Mouse (Mus musculus) embryonic facial prominence, embryonic 13.5 days (tissue): Measurements from ENCODE around the gene Slc38a6. TPM values are rescaled to one million over a fixed set of nuclear protein-coding genes. Genes with fewer than 3 reads are reported as not detected.

ENCODE experiments used
- ATAC-seq: fragments of 200-750 bp; cut with Nextera tagmentation; 2 replicates; pipeline ENCODE4 v1.8.0; 2017; ENCODE audit warnings: low read depth; ENCODE audit not compliant: insufficient number of reproducible peaks, insufficient read depth, low FRiP score, low TSS enrichment
- H3K27ac ChIP-seq: fragments of 300-500 bp; sonication (generic); 2 replicates; pipeline ENCODE4 v1.5.1; 2015; ENCODE audit warnings: moderate library complexity, mild to moderate bottlenecking, inconsistent platforms
- H3K27me3 ChIP-seq: fragments of 300-500 bp; sonication (generic); 2 replicates; pipeline ENCODE4 v1.6.1; 2015; ENCODE audit warnings: mild to moderate bottlenecking, inconsistent platforms
- H3K36me3 ChIP-seq: fragments of 300-500 bp; sonication (generic); 2 replicates; pipeline ENCODE4 v1.6.1; 2015; ENCODE audit warnings: mild to moderate bottlenecking, inconsistent platforms
- H3K4me1 ChIP-seq: fragments of 300-500 bp; sonication (generic); 2 replicates; pipeline ENCODE4 v1.6.1; 2015; ENCODE audit warnings: inconsistent platforms
- H3K4me2 ChIP-seq: fragments of 300-500 bp; sonication (generic); 2 replicates; pipeline ENCODE4 v1.6.1; 2015; ENCODE audit warnings: moderate library complexity, mild to moderate bottlenecking, inconsistent platforms
- H3K4me3 ChIP-seq: fragments of 300-500 bp; sonication (generic); 2 replicates; pipeline ENCODE4 v1.5.1; 2015; ENCODE audit warnings: mild to moderate bottlenecking, inconsistent platforms
- H3K9ac ChIP-seq: fragments of 300-500 bp; sonication (generic); 2 replicates; pipeline ENCODE4 v1.6.1; 2015; ENCODE audit warnings: mild to moderate bottlenecking, inconsistent platforms
- H3K9me3 ChIP-seq: fragments of 300-500 bp; sonication (generic); 2 replicates; pipeline ENCODE4 v1.6.1; 2016; ENCODE audit warnings: inconsistent platforms
- WGBS: fragments of 180-500 bp; shearing (Covaris S2); methylation state at CpG from one replicate; pipeline ENCODE4 v1.1.7; 2015; ENCODE audit warnings: mixed read lengths; 5-methylcytosine and 5-hydroxymethylcytosine counted together
- polyA plus RNA-seq: library from polyadenylated mRNA; unstranded; fragments of >200 nt; fragmentation: Nextera tagmentation; extraction: Ambion mirVana; gene quantifications from 2 replicates; pipeline ENCODE4 v1.2.1, GENCODE M21; 2015

The Slc38a6 gene
- polyA plus RNA-seq, 1 experiment from 2014 or later: 13.7 TPM

GRCm38 (mm10) chr12:73274921-73275320, 11.7 kb upstream of the Slc38a6 start:
- no peak overlapping the region for H3K27ac ChIP-seq
- no peak overlapping the region for H3K4me2 ChIP-seq
- H3K4me1 ChIP-seq: no peaks in the 10 kb centered on the region
- ATAC-seq: no peak
- peaks cover 49% of the 10 kb centered on the region for H3K36me3 ChIP-seq
- no peaks in the 10 kb centered on the region for H3K27me3 ChIP-seq
- H3K4me3 ChIP-seq: no peak overlapping the region
- H3K9me3 ChIP-seq: peaks cover 4% of the 10 kb centered on the region
- WGBS: 92% methylated on average over 3 of the region's 3 CpGs
- no peak overlapping the region for H3K9ac ChIP-seq

- peak overlapping the region; percentile 61 for H3K4me2 ChIP-seq
- no peaks in the 10 kb centered on the region for H3K9me3 ChIP-seq
- H3K4me3 ChIP-seq: peak overlapping the region; percentile 78
- no peak overlapping the region for H3K27ac ChIP-seq
- no peak for ATAC-seq
- peaks cover 31% of the 10 kb centered on the region for H3K4me1 ChIP-seq
- no peaks in the 10 kb centered on the region for H3K27me3 ChIP-seq
- peak overlapping the region; percentile 86; the same call in 1 of the 2 replicates for H3K9ac ChIP-seq
- WGBS: 63% methylated on average over 8 of the region's 8 CpGs
- H3K36me3 ChIP-seq: peaks cover 9% of the 10 kb centered on the region
Observed at GRCm38 (mm10) chr12:73287609-73288008, 1.0 kb downstream of the Slc38a6 start.

GRCm38 (mm10) chr12:73288626-73289025, 2.0 kb downstream of the Slc38a6 start:
- no peak overlapping the region for H3K4me2 ChIP-seq
- H3K9me3 ChIP-seq: no peaks in the 10 kb centered on the region
- no peak overlapping the region for H3K9ac ChIP-seq
- no peak for ATAC-seq
- H3K36me3 ChIP-seq: peaks cover 12% of the 10 kb centered on the region
- no peak overlapping the region for H3K27ac ChIP-seq
- H3K4me1 ChIP-seq: peaks cover 28% of the 10 kb centered on the region
- no peak overlapping the region for H3K4me3 ChIP-seq
- no peaks in the 10 kb centered on the region for H3K27me3 ChIP-seq
- WGBS: 95% methylated on average over 3 of the region's 3 CpGs

GRCm38 (mm10) chr12:73294884-73295283, 8.3 kb downstream of the Slc38a6 start:
- Histone ChIP-seq H3K27me3 (no peaks in the 10 kb centered on the region), H3K9ac (no peak overlapping the region), H3K36me3 (peaks cover 23% of the 10 kb centered on the region), H3K9me3 (no peaks in the 10 kb centered on the region), H3K27ac (peak overlapping the region; percentile 62; the same call in 1 of the 2 replicates), H3K4me1 (peaks cover 24% of the 10 kb centered on the region), H3K4me3 (no peak overlapping the region), H3K4me2 (no peak overlapping the region)
- ATAC-seq: no peak

- Histone ChIP-seq H3K4me2 (no peak overlapping the region), H3K27me3 (no peaks in the 10 kb centered on the region), H3K27ac (peak overlapping the region; percentile 62), H3K4me3 (no peak overlapping the region), H3K9ac (no peak overlapping the region), H3K4me1 (peaks cover 24% of the 10 kb centered on the region), H3K36me3 (peaks cover 30% of the 10 kb centered on the region), H3K9me3 (no peaks in the 10 kb centered on the region)
- WGBS: 70% methylated on average over 11 of the region's 11 CpGs
- no peak for ATAC-seq
Observed at GRCm38 (mm10) chr12:73295505-73296140, 9.0 kb downstream of the Slc38a6 start.

GRCm38 (mm10) chr12:73298621-73299020, 12.0 kb downstream of the Slc38a6 start:
- 90% methylated on average over 5 of the region's 5 CpGs for WGBS
- peaks cover 20% of the 10 kb centered on the region for H3K4me1 ChIP-seq
- no peak overlapping the region for H3K4me3 ChIP-seq
- H3K4me2 ChIP-seq: no peak overlapping the region
- H3K9ac ChIP-seq: no peak overlapping the region
- no peak for ATAC-seq
- H3K9me3 ChIP-seq: no peaks in the 10 kb centered on the region
- H3K27me3 ChIP-seq: no peaks in the 10 kb centered on the region
- no peak overlapping the region for H3K27ac ChIP-seq
- peaks cover 18% of the 10 kb centered on the region for H3K36me3 ChIP-seq

GRCm38 (mm10) chr12:73300531-73300930, 14.0 kb downstream of the Slc38a6 start:
- H3K9me3 ChIP-seq: no peaks in the 10 kb centered on the region
- no peak for ATAC-seq
- 91% methylated on average over 2 of the region's 2 CpGs for WGBS

GRCm38 (mm10) chr12:73304636-73305035, 18.1 kb downstream of the Slc38a6 start:
- no peaks in the 10 kb centered on the region for H3K4me1 ChIP-seq
- no peaks in the 10 kb centered on the region for H3K9me3 ChIP-seq
- peaks cover 8% of the 10 kb centered on the region for H3K36me3 ChIP-seq
- H3K9ac ChIP-seq: no peak overlapping the region
- WGBS: 88% methylated on average over 4 of the region's 4 CpGs
- H3K4me3 ChIP-seq: no peak overlapping the region
- no peaks in the 10 kb centered on the region for H3K27me3 ChIP-seq
- no peak for ATAC-seq
- H3K4me2 ChIP-seq: no peak overlapping the region
- no peak overlapping the region for H3K27ac ChIP-seq

More at GRCm38 (mm10) chr12:73300531-73300930, 14.0 kb downstream of the Slc38a6 start:
- Histone ChIP-seq H3K4me3 (no peak overlapping the region), H3K4me2 (no peak overlapping the region), H3K4me1 (peaks cover 13% of the 10 kb centered on the region), H3K9ac (no peak overlapping the region), H3K27ac (no peak overlapping the region), H3K27me3 (no peaks in the 10 kb centered on the region), H3K36me3 (peaks cover 8% of the 10 kb centered on the region)

- Histone ChIP-seq H3K4me2 (no peak overlapping the region), H3K27me3 (no peaks in the 10 kb centered on the region), H3K9me3 (no peaks in the 10 kb centered on the region), H3K27ac (no peak overlapping the region), H3K4me1 (no peaks in the 10 kb centered on the region), H3K9ac (no peak overlapping the region), H3K4me3 (no peak overlapping the region), H3K36me3 (peaks cover 8% of the 10 kb centered on the region; the same call in 1 of the 2 replicates)
- no peak for ATAC-seq
- 68% methylated on average over 4 of the region's 4 CpGs for WGBS
Observed at GRCm38 (mm10) chr12:73307750-73308149, 21.2 kb downstream of the Slc38a6 start.

- no peak for ATAC-seq
- no peak overlapping the region for H3K9ac ChIP-seq
- no peaks in the 10 kb centered on the region for H3K4me1 ChIP-seq
- H3K27ac ChIP-seq: no peak overlapping the region
- peaks cover 8% of the 10 kb centered on the region; the same call in 1 of the 2 replicates for H3K36me3 ChIP-seq
- no peaks in the 10 kb centered on the region for H3K9me3 ChIP-seq
- H3K4me2 ChIP-seq: no peak overlapping the region
- no peaks in the 10 kb centered on the region for H3K27me3 ChIP-seq
- H3K4me3 ChIP-seq: no peak overlapping the region
- 62% methylated on average over 2 of the region's 2 CpGs for WGBS
Observed at GRCm38 (mm10) chr12:73308711-73309110, 22.1 kb downstream of the Slc38a6 start.

GRCm38 (mm10) chr12:73317706-73318686, 31.4 kb downstream of the Slc38a6 start:
- ATAC-seq: no peak
- peaks cover 15% of the 10 kb centered on the region for H3K36me3 ChIP-seq
- H3K27me3 ChIP-seq: no peaks in the 10 kb centered on the region
- no peak overlapping the region for H3K27ac ChIP-seq
- no peak overlapping the region for H3K4me3 ChIP-seq
- H3K4me1 ChIP-seq: no peaks in the 10 kb centered on the region
- H3K4me2 ChIP-seq: no peak overlapping the region
- H3K9ac ChIP-seq: no peak overlapping the region
- no peaks in the 10 kb centered on the region for H3K9me3 ChIP-seq
- 89% methylated on average over 7 of the region's 7 CpGs for WGBS
